Mouse (Mus musculus): ENCODE data around the gene Cd83.

DNA sequence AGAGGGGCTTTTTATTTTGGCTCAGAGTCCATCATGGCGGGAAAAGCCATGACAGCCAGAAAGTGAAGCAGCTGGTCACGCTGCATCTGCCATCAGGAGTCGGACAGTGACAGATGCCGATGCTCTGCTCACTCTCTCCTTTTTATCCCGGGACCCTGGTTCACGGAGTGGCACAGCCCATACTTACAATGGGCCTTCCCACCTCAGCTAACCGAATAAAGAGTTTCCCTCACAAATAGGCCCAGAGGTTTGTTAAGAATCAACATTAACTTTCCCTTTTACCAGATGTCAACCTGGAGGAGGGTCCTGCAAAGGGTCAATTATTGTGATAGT, 44.3 kb upstream of the Cd83 start:
- TF ChIP-seq ZC3H11A (IDR thresholded peaks at IDR 0.05; ENCODE audit: borderline replicate concordance, low read depth, low read length) (no peak), CHD2 (IDR thresholded peaks at IDR 0.05; ENCODE audit: low read depth, low read length) (no peak)

Data from ES-E14 (cell line).